Mouse (Mus musculus) midbrain, embryonic 14.5 days (tissue): ENCODE measurements around the gene Rabl6. TPM values are rescaled to one million over a fixed set of nuclear protein-coding genes. Genes with fewer than 3 reads are reported as not detected.
A peak's percentile ranks its signal among the peaks of the same experiment; 100 is the strongest.

Experiments
- ATAC-seq: fragments of 200-750 bp; cut with Nextera tagmentation; 2 replicates; pipeline ENCODE4 v1.8.0; 2017; ENCODE audit warnings: moderate number of reproducible peaks, moderate library complexity; ENCODE audit not compliant: low FRiP score, low TSS enrichment
- DNase-seq: peaks from one replicate; pipeline ENCODE4 v3.0.0-alpha.2; 2015
- H3K27ac ChIP-seq: fragments of 300-500 bp; sonication (generic); replicated peaks from 2 replicates; pipeline ENCODE4 v1.5.1; 2014; ENCODE audit warnings: mild to moderate bottlenecking, low read depth, low read length, moderate library complexity
- H3K27me3 ChIP-seq: fragments of 300-500 bp; sonication (generic); 2 replicates; pipeline ENCODE4 v1.6.1; 2014; ENCODE audit warnings: low read length, control low read depth, mixed read lengths; ENCODE audit not compliant: control insufficient read depth, insufficient read depth
- H3K36me3 ChIP-seq: fragments of 300-500 bp; sonication (generic); 2 replicates; pipeline ENCODE4 v1.6.1; 2014; ENCODE audit warnings: low read length, control low read depth; ENCODE audit not compliant: control insufficient read depth, insufficient read depth
- H3K4me1 ChIP-seq: fragments of 300-500 bp; sonication (generic); 2 replicates; pipeline ENCODE4 v1.6.1; 2014; ENCODE audit warnings: mild to moderate bottlenecking, antibody characterized with exemption, low read length, control low read depth; ENCODE audit not compliant: control insufficient read depth, insufficient read depth
- H3K4me2 ChIP-seq: fragments of 300-500 bp; sonication (generic); 2 replicates; pipeline ENCODE4 v1.6.1; 2014; ENCODE audit warnings: mild to moderate bottlenecking, low read length, moderate library complexity
- H3K4me3 ChIP-seq: fragments of 300-500 bp; sonication (generic); replicated peaks from 2 replicates; pipeline ENCODE4 v1.5.1; 2014; ENCODE audit warnings: low read depth, low read length
- H3K9ac ChIP-seq: fragments of 300-500 bp; sonication (generic); replicated peaks from 2 replicates; pipeline ENCODE4 v1.6.1; 2014; ENCODE audit warnings: mild to moderate bottlenecking, low read length, moderate library complexity
- H3K9me3 ChIP-seq: fragments of 300-500 bp; sonication (generic); 2 replicates; pipeline ENCODE4 v1.6.1; 2016; ENCODE audit warnings: low read length, control low read depth, mixed read lengths; ENCODE audit not compliant: control insufficient read depth
- WGBS: fragments of 180-500 bp; shearing (Covaris S2); extraction: QIAGEN DNeasy Blood & Tissue Kit; methylation state at CpG from one replicate; pipeline ENCODE4 v1.1.7; 2014; 5-methylcytosine and 5-hydroxymethylcytosine counted together
- polyA plus RNA-seq: library from polyadenylated mRNA; unstranded; fragments of >200 nt; fragmentation: Nextera tagmentation; extraction: Ambion mirVana; gene quantifications from 2 replicates; pipeline ENCODE4 v1.2.1, GENCODE M21; 2014

The Rabl6 gene
- polyA plus RNA-seq, 1 experiment from 2014 or later, result 62.6 TPM

GRCm38 (mm10) chr2:25608671-25609070 lies 350 bp upstream of the Rabl6 start:
- Histone ChIP-seq H3K27ac (peak overlapping the region; percentile 91), H3K4me2 (peak overlapping the region; percentile 74), H3K27me3 (no peaks in the 10 kb centered on the region), H3K9me3 (no peaks in the 10 kb centered on the region), H3K36me3 (no peaks in the 10 kb centered on the region), H3K9ac (peak overlapping the region; percentile 97; the same call in 1 of the 2 replicates), H3K4me3 (peak overlapping the region; percentile 99), H3K4me1 (peaks cover 15% of the 10 kb centered on the region)
- ATAC-seq (peak; percentile 28; the same call in 1 of the 2 replicates), DNase-seq (no peak)
- WGBS, result 73% methylated on average over 10 of the region's 10 CpGs

- H3K27me3 ChIP-seq, result no peaks in the 10 kb centered on the region
- no peak overlapping the region for H3K27ac ChIP-seq
- no peaks in the 10 kb centered on the region for H3K9me3 ChIP-seq
- no peak overlapping the region for H3K4me3 ChIP-seq
- DNase-seq, result no peak
- ATAC-seq, result no peak
- 94% methylated on average over 5 of the region's 5 CpGs for WGBS
- no peak overlapping the region for H3K4me2 ChIP-seq
- H3K36me3 ChIP-seq, result peaks cover 55% of the 10 kb centered on the region
- peaks cover 10% of the 10 kb centered on the region for H3K4me1 ChIP-seq
- H3K9ac ChIP-seq, result no peak overlapping the region
These were observed 5.8 kb downstream of the Rabl6 start for GRCm38 (mm10) chr2:25602526-25602925.

GRCm38 (mm10) chr2:25600037-25600436 lies 8.3 kb downstream of the Rabl6 start:
- WGBS, result 98% methylated on average over 2 of the region's 2 CpGs

GRCm38 (mm10) chr2:25598749-25599148 lies 9.6 kb downstream of the Rabl6 start:
- no peak overlapping the region for H3K27ac ChIP-seq
- no peaks in the 10 kb centered on the region for H3K9me3 ChIP-seq
- H3K27me3 ChIP-seq, result no peaks in the 10 kb centered on the region
- 93% methylated on average over 1 of the region's 1 CpGs for WGBS
- no peak overlapping the region for H3K9ac ChIP-seq
- peaks cover 86% of the 10 kb centered on the region for H3K36me3 ChIP-seq
- ATAC-seq (no peak), DNase-seq (no peak)
- H3K4me3 ChIP-seq, result no peak overlapping the region
- H3K4me2 ChIP-seq, result no peak overlapping the region
- H3K4me1 ChIP-seq, result no peaks in the 10 kb centered on the region

More at GRCm38 (mm10) chr2:25600037-25600436, 8.3 kb downstream of the Rabl6 start:
- Histone ChIP-seq H3K36me3 (peaks cover 79% of the 10 kb centered on the region), H3K9ac (no peak overlapping the region), H3K4me1 (no peaks in the 10 kb centered on the region), H3K4me3 (no peak overlapping the region), H3K9me3 (no peaks in the 10 kb centered on the region), H3K4me2 (no peak overlapping the region), H3K27ac (no peak overlapping the region), H3K27me3 (no peaks in the 10 kb centered on the region)
- no peak for DNase-seq
- ATAC-seq, result no peak

- Histone ChIP-seq H3K9me3 (no peaks in the 10 kb centered on the region), H3K27me3 (no peaks in the 10 kb centered on the region), H3K9ac (no peak overlapping the region), H3K4me3 (no peak overlapping the region), H3K4me2 (no peak overlapping the region), H3K36me3 (peaks cover 94% of the 10 kb centered on the region), H3K27ac (no peak overlapping the region), H3K4me1 (no peaks in the 10 kb centered on the region)
- ATAC-seq (no peak), DNase-seq (no peak)
- 98% methylated on average over 5 of the region's 5 CpGs for WGBS
These were observed 11.4 kb downstream of the Rabl6 start for GRCm38 (mm10) chr2:25596765-25597510.

- peak; percentile 10 for DNase-seq
- Histone ChIP-seq H3K36me3 (peaks cover 89% of the 10 kb centered on the region), H3K4me3 (no peak overlapping the region), H3K27me3 (no peaks in the 10 kb centered on the region), H3K27ac (no peak overlapping the region), H3K9me3 (no peaks in the 10 kb centered on the region), H3K4me1 (no peaks in the 10 kb centered on the region), H3K9ac (no peak overlapping the region), H3K4me2 (no peak overlapping the region)
- no peak for ATAC-seq
- WGBS, result 91% methylated on average over 2 of the region's 2 CpGs
These were observed 16.5 kb downstream of the Rabl6 start for GRCm38 (mm10) chr2:25591863-25592262.

- Histone ChIP-seq H3K27ac (no peak overlapping the region), H3K9me3 (no peaks in the 10 kb centered on the region), H3K4me3 (no peak overlapping the region), H3K27me3 (no peaks in the 10 kb centered on the region), H3K4me2 (no peak overlapping the region), H3K9ac (no peak overlapping the region), H3K36me3 (peaks cover 92% of the 10 kb centered on the region), H3K4me1 (no peaks in the 10 kb centered on the region)
- WGBS, result 97% methylated on average over 8 of the region's 8 CpGs
- no peak for ATAC-seq
- DNase-seq, result no peak
These were observed 20.0 kb downstream of the Rabl6 start for GRCm38 (mm10) chr2:25588227-25588907.

GRCm38 (mm10) chr2:25587290-25587689 lies 21.0 kb downstream of the Rabl6 start:
- Histone ChIP-seq H3K9ac (no peak overlapping the region), H3K36me3 (peaks cover 88% of the 10 kb centered on the region), H3K4me2 (no peak overlapping the region), H3K27ac (no peak overlapping the region), H3K9me3 (no peaks in the 10 kb centered on the region), H3K4me1 (peaks cover 5% of the 10 kb centered on the region; the same call in 1 of the 2 replicates), H3K27me3 (no peaks in the 10 kb centered on the region), H3K4me3 (no peak overlapping the region)
- ATAC-seq, result no peak
- DNase-seq, result no peak
- 87% methylated on average over 8 of the region's 8 CpGs for WGBS
